Mouse (Mus musculus) MEL (cell line): ENCODE results near the gene Wtip. TPM values are rescaled to one million over a fixed set of nuclear protein-coding genes. Genes with fewer than 3 reads are reported as not detected.

Experiments used
- DNase-seq: peaks from one replicate; pipeline ENCODE4 v3.0.0; 2011; ENCODE audit warnings: low read depth, low spot score
- H3K27ac ChIP-seq: 2 replicates; pipeline ENCODE4 v1.5.1; 2012; ENCODE audit warnings: low read depth, mild to moderate bottlenecking, control low read depth, low read length, moderate library complexity; ENCODE audit not compliant: control insufficient read depth
- H3K27me3 ChIP-seq, 2 experiments: fragments of 150-350 bp in 1 of 2; sonication (generic) in 1 of 2; 2 replicates each; pipeline ENCODE4 v1.6.1; 2012; ENCODE audit warnings: low read length in 2 of 2, mild to moderate bottlenecking in 2 of 2, improper control_type of control experiment in 1 of 2, moderate library complexity in 1 of 2; ENCODE audit not compliant: insufficient read depth in 2 of 2, control insufficient read depth in 1 of 2
- H3K36me3 ChIP-seq, 2 experiments: 2 replicates each; pipeline ENCODE4 v1.6.1; 2012 to 2014; ENCODE audit warnings: low read length in 2 of 2, improper control_type of control experiment in 1 of 2, inconsistent platforms in 1 of 2, mild to moderate bottlenecking in 1 of 2; ENCODE audit not compliant: insufficient read depth in 2 of 2, control insufficient read depth in 1 of 2
- H3K4me1 ChIP-seq, 2 experiments: fragments of 150-350 bp in 1 of 2; sonication (generic) in 1 of 2; 2 replicates each; pipeline ENCODE4 v1.6.1; 2012; ENCODE audit warnings: low read length in 2 of 2, improper control_type of control experiment in 1 of 2, mild to moderate bottlenecking in 1 of 2; ENCODE audit not compliant: insufficient read depth in 2 of 2, control insufficient read depth in 1 of 2
- H3K4me3 ChIP-seq, 2 experiments: fragments of 150-350 bp in 1 of 2; sonication (generic) in 1 of 2; 2 replicates each; pipeline ENCODE4 v1.5.1; 2012; ENCODE audit warnings: low read depth in 2 of 2, low read length in 2 of 2, mild to moderate bottlenecking in 2 of 2, moderate library complexity in 2 of 2, control low read depth in 1 of 2, improper control_type of control experiment in 1 of 2; ENCODE audit not compliant: control insufficient read depth in 1 of 2, insufficient read depth in 1 of 2
- H3K79me2 ChIP-seq: 2 replicates; pipeline ENCODE4 v1.6.1; 2012; ENCODE audit warnings: mild to moderate bottlenecking, low read length, moderate library complexity; ENCODE audit not compliant: control insufficient read depth, poor library complexity, insufficient read depth
- H3K9ac ChIP-seq: 2 replicates; pipeline ENCODE4 v1.6.1; 2012; ENCODE audit warnings: low read depth, mild to moderate bottlenecking, control low read depth, low read length, moderate library complexity; ENCODE audit not compliant: control insufficient read depth, poor library complexity, severe bottlenecking
- H3K9me3 ChIP-seq: fragments of 150-350 bp; sonication (generic); replicated peaks from 2 replicates; pipeline ENCODE4 v1.6.1; 2012; ENCODE audit warnings: mild to moderate bottlenecking, low read length, improper control_type of control experiment, moderate library complexity; ENCODE audit not compliant: insufficient read depth
- CHD1 ChIP-seq: IDR thresholded peaks from 2 replicates; pipeline ENCODE4 v1.6.1; 2012; ENCODE audit warnings: low read depth, mild to moderate bottlenecking, inconsistent platforms, low read length, improper control_type of control experiment
- CHD2 ChIP-seq: IDR thresholded peaks from 2 replicates; pipeline ENCODE4 v1.6.1; 2011; ENCODE audit warnings: low read length, improper control_type of control experiment
- CTCF ChIP-seq, 3 experiments: IDR thresholded peaks in 2 of 3; conservative IDR thresholded peaks in 1 of 3; 2 replicates each; pipeline ENCODE4 v1.5.1; 2011 to 2012; ENCODE audit warnings: low read length in 3 of 3, low read depth in 2 of 3, mild to moderate bottlenecking in 2 of 3, improper control_type of control experiment in 1 of 3, inconsistent platforms in 1 of 3, mixed read lengths in 1 of 3, moderate library complexity in 1 of 3; ENCODE audit not compliant: control insufficient read depth in 1 of 3, insufficient read depth in 1 of 3, poor library complexity in 1 of 3, severe bottlenecking in 1 of 3
- ELF1 ChIP-seq: IDR thresholded peaks from 2 replicates; pipeline ENCODE4 v1.6.1; 2014; ENCODE audit warnings: low read depth, mild to moderate bottlenecking, inconsistent platforms, low read length, improper control_type of control experiment, moderate library complexity
- EP300 ChIP-seq, 2 experiments: IDR thresholded peaks; 2 replicates each; pipeline ENCODE4 v1.6.1; 2011; ENCODE audit warnings: improper control_type of control experiment in 2 of 2, low read length in 2 of 2, low read depth in 1 of 2, mild to moderate bottlenecking in 1 of 2
- GABPA ChIP-seq: IDR thresholded peaks from 2 replicates; pipeline ENCODE4 v1.6.1; 2012; ENCODE audit warnings: low read depth, mild to moderate bottlenecking, inconsistent platforms, low read length, improper control_type of control experiment, moderate library complexity
- GATA1 ChIP-seq: IDR thresholded peaks from 2 replicates; pipeline ENCODE4 v1.6.1; 2011; ENCODE audit warnings: low read depth, low read length, improper control_type of control experiment
- HCFC1 ChIP-seq: IDR thresholded peaks from 2 replicates; pipeline ENCODE4 v1.6.1; 2012; ENCODE audit warnings: low read depth, mild to moderate bottlenecking, inconsistent platforms, low read length, improper control_type of control experiment, moderate library complexity
- JUND ChIP-seq: IDR thresholded peaks from 2 replicates; pipeline ENCODE4 v1.6.1; 2011; ENCODE audit warnings: low read depth, mild to moderate bottlenecking, improper control_type of control experiment, low read length
- MAFK ChIP-seq: IDR thresholded peaks from 2 replicates; pipeline ENCODE4 v1.6.1; 2011; ENCODE audit warnings: low read depth, mild to moderate bottlenecking, low read length, improper control_type of control experiment, borderline replicate concordance
- MAX ChIP-seq: IDR thresholded peaks from 2 replicates; pipeline ENCODE4 v1.6.1; 2011; ENCODE audit warnings: low read length, improper control_type of control experiment
- MEF2A ChIP-seq: IDR thresholded peaks from 2 replicates; pipeline ENCODE4 v1.6.1; 2014; ENCODE audit warnings: low read depth, mild to moderate bottlenecking, inconsistent platforms, low read length, improper control_type of control experiment; ENCODE audit not compliant: poor library complexity, insufficient replicate concordance, severe bottlenecking; ENCODE audit errors: extremely low read depth
- MXI1 ChIP-seq: IDR thresholded peaks from 2 replicates; pipeline ENCODE4 v1.6.1; 2011; ENCODE audit warnings: mild to moderate bottlenecking, low read depth, low read length, improper control_type of control experiment
- MYC ChIP-seq: IDR thresholded peaks from 2 replicates; pipeline ENCODE4 v1.6.1; 2011; ENCODE audit warnings: low read depth, mild to moderate bottlenecking, low read length, improper control_type of control experiment, moderate library complexity
- NRF1 ChIP-seq: IDR thresholded peaks from 2 replicates; pipeline ENCODE4 v1.6.1; 2014; ENCODE audit warnings: low read depth, mild to moderate bottlenecking, inconsistent platforms, low read length, improper control_type of control experiment, moderate library complexity; ENCODE audit not compliant: poor library complexity, insufficient read depth, severe bottlenecking
- POLR2AphosphoS2 ChIP-seq: IDR thresholded peaks from 2 replicates; pipeline ENCODE4 v1.6.1; 2011; ENCODE audit warnings: low read length, improper control_type of control experiment
- POLR2AphosphoS5 ChIP-seq: IDR thresholded peaks from 2 replicates; pipeline ENCODE4 v1.6.1; 2012; ENCODE audit warnings: low read depth, borderline replicate concordance, mild to moderate bottlenecking, inconsistent platforms, low read length, moderate library complexity, mixed read lengths
- RAD21 ChIP-seq: IDR thresholded peaks from 2 replicates; pipeline ENCODE4 v1.6.1; 2011; ENCODE audit warnings: mild to moderate bottlenecking, low read depth, low read length, improper control_type of control experiment
- TAL1 ChIP-seq: IDR thresholded peaks from 2 replicates; pipeline ENCODE4 v1.6.1; 2012; ENCODE audit warnings: mild to moderate bottlenecking, inconsistent platforms, low read length, moderate library complexity, mixed read lengths
- TBP ChIP-seq: IDR thresholded peaks from 2 replicates; pipeline ENCODE4 v1.8.0; 2011; ENCODE audit warnings: low read depth, low read length, improper control_type of control experiment
- TCF12 ChIP-seq: IDR thresholded peaks from 2 replicates; pipeline ENCODE4 v1.6.1; 2014; ENCODE audit warnings: low read depth, mild to moderate bottlenecking, inconsistent platforms, low read length, improper control_type of control experiment, moderate library complexity
- USF1 ChIP-seq: IDR thresholded peaks from 2 replicates; pipeline ENCODE4 v1.6.1; 2014; ENCODE audit warnings: low read depth, mild to moderate bottlenecking, inconsistent platforms, low read length, improper control_type of control experiment, moderate library complexity
- USF2 ChIP-seq, 2 experiments: IDR thresholded peaks; 2 replicates each; pipeline ENCODE4 v1.6.1; 2011 to 2012; ENCODE audit warnings: improper control_type of control experiment in 2 of 2, low read length in 2 of 2, borderline replicate concordance in 1 of 2, inconsistent platforms in 1 of 2, low read depth in 1 of 2, mild to moderate bottlenecking in 1 of 2; ENCODE audit not compliant: insufficient read depth in 1 of 2
- ZKSCAN1 ChIP-seq: IDR thresholded peaks from 2 replicates; pipeline ENCODE4 v1.6.1; 2012; ENCODE audit warnings: low read depth, mild to moderate bottlenecking, inconsistent platforms, low read length, improper control_type of control experiment, moderate library complexity
- ZNF384 ChIP-seq: IDR thresholded peaks from 2 replicates; pipeline ENCODE4 v1.6.1; 2012; ENCODE audit warnings: low read depth, mild to moderate bottlenecking, inconsistent platforms, low read length, improper control_type of control experiment
- polyA plus RNA-seq, 2 experiments: library from polyadenylated mRNA; stranded (reverse) in 1 of 2; unstranded in 1 of 2; fragments of >175 nt in 1 of 2; fragments of >200 nt in 1 of 2; gene quantifications; 2 replicates each; pipeline versions ENCODE4 v1.2.1 to v1.2.4; 2012; ENCODE audit warnings: low replicate concordance in 2 of 2, low read depth in 1 of 2; ENCODE audit not compliant: insufficient read length in 2 of 2, insufficient read depth in 1 of 2, missing spikeins in 1 of 2
- total RNA-seq: library from RNA; depleted of rRNA; stranded (reverse); fragments of 300-350 nt; gene quantifications from 2 replicates; pipeline ENCODE4 v1.2.3, GENCODE M21; 2012

Gene Wtip
- total and polyA plus RNA-seq, 3 experiments, result not detected

DNA sequence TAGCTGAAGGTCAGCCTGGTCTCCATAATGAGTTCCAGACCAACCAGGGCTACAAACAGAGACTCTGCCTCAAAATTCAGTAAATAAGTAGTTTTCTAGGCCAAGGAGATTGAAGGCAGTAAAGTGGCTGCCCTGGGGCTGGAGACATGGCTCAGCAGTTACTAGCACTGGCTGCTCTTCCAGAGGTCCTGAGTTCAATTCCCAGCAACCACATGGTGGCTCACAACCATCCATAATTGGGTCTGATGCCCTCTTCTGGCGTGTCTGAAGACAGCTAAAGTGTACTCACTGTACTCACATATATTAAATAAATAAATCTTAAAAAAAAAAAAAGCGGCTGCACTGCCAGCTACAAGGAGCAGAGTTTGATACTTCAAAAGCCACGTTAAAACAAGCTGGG is 32.9 kb upstream of the Wtip start:
- H3K79me2 ChIP-seq, result peaks cover 23% of the 10 kb centered on the region
- no peak overlapping the region for H3K4me3 ChIP-seq
- H3K27ac ChIP-seq, result no peak overlapping the region
- H3K9ac ChIP-seq, result no peak overlapping the region
- no peaks in the 10 kb centered on the region for H3K27me3 ChIP-seq
- peaks cover 4 to 28% of the 10 kb centered on the region in 2 experiments for H3K36me3 ChIP-seq
- H3K9me3 ChIP-seq, result no peaks in the 10 kb centered on the region
- no peaks in the 10 kb centered on the region; a peak in 1 of 4 replicates for H3K4me1 ChIP-seq
- TF ChIP-seq NRF1 (no peak), MAX (no peak), USF2 (IDR thresholded peaks at IDR 0.05; ENCODE audit: borderline replicate concordance in 1 of 2, insufficient read depth in 1 of 2, low read depth in 1 of 2, low read length in 2 of 2) (no peak), MXI1 (no peak), MAFK (no peak), POLR2AphosphoS5 (no peak), EP300 (IDR thresholded peaks at IDR 0.05; ENCODE audit: low read depth in 1 of 2, low read length in 2 of 2) (no peak), CHD2 (no peak), GABPA (no peak), ZKSCAN1 (no peak), MEF2A (no peak), MYC (no peak), CHD1 (no peak), ELF1 (no peak), HCFC1 (no peak), TAL1 (no peak), RAD21 (no peak), USF1 (no peak)
- DNase-seq, result no peak

DNA sequence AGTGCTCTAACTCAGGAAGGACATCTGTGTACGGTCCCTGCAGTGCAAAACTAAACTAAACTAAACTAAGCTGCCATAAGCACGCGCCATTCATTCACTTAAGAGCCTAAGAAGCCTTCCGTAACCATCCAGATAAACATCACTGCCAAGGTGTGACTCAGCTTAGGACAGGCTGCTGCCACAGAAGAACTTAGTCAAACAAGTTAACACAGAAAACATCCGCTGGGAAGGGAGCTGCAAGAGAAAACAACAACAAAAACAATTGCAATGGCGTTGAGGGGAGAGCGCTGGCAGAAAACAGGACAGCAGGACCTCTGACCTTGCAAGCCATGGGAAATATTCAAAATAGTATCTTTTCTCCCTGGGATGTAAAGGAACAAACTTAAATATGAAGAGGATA is 31.6 kb upstream of the Wtip start:
- TF ChIP-seq TBP (no peak), MAFK (no peak), ZNF384 (no peak), GATA1 (no peak), TCF12 (no peak), POLR2AphosphoS2 (no peak), MXI1 (no peak), CTCF (IDR thresholded peaks at IDR 0.05 in 2 of 3, conservative IDR thresholded peaks at IDR 0.05 in 1 of 3; ENCODE audit: control insufficient read depth in 1 of 3, insufficient read depth in 1 of 3, low read depth in 2 of 3, low read length in 3 of 3, poor library complexity in 1 of 3, severe bottlenecking in 1 of 3) (no peak), JUND (no peak)
- H3K9me3 ChIP-seq, result no peaks in the 10 kb centered on the region
- H3K36me3 ChIP-seq, result peaks cover 4 to 32% of the 10 kb centered on the region in 2 experiments
- no peaks in the 10 kb centered on the region for H3K27me3 ChIP-seq
- no peak overlapping the region for H3K27ac ChIP-seq
- H3K4me3 ChIP-seq, result no peak overlapping the region
- H3K9ac ChIP-seq, result no peak overlapping the region
- no peaks in the 10 kb centered on the region; a peak in 1 of 4 replicates for H3K4me1 ChIP-seq
- peaks cover 23% of the 10 kb centered on the region for H3K79me2 ChIP-seq
- DNase-seq, result no peak
